In the genomic region with DNA sequence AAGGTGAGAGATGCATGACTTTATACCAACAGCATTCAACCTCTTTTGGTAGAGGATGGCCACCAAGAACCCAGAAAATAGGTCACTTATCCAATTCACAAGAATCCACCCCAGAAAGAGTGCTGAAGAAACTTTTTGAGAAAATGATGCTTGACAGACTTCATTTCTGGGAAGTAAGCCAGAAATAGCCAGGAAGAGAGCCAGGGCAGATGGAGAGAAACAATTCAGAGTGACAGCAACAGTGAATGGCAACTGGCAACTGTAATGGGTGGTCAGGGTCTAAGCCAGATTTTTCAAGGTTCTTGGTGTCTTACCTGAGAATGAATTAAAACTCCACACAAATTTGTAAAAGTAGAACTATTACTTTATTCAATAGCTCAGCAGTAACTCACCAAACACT, we compare ENCODE assay signal across 22 mouse cellular contexts.
DNase-seq lines count a peak whose midpoint lies in the region; ATAC-seq and TF ChIP-seq lines count a peak whose summit lies in the region.
"Had no signal": no experiment of that assay in that cellular context is flagged by ENCODE, and none has a peak within 500 bp of the region (broad histone marks: within the 10 kb centered on the region; RNA-seq: fewer than 3 reads in every experiment).

No protein-coding gene starts in this region.

- no peak; the same call in 1 of the 2 replicates for ATAC-seq in hindbrain, postnatal 0 days
- no peak for ATAC-seq in hindbrain, embryonic 12.5 days (ENCODE audit: low FRiP score)
- ATAC-seq: CD4-positive, CD25-positive, alpha-beta regulatory T cell, adult 4 months; intestine, embryonic 16.5 days; liver, embryonic 12.5 days; midbrain, embryonic 15.5 days had no signal

- H3K27me3 ChIP-seq in hindbrain, postnatal 0 days (ENCODE audit: insufficient read depth, low read length) = no peaks in the 10 kb centered on the region
- no peaks in the 10 kb centered on the region for H3K27me3 ChIP-seq in hindbrain, embryonic 12.5 days
- H3K27me3 ChIP-seq: kidney, embryonic 15.5 days; limb, embryonic 12.5 days; liver, embryonic 12.5 days; midbrain, embryonic 15.5 days had no signal

- DNase-seq in cerebellum, adult 11 months = peak; percentile 3
- DNase-seq in cerebellum, adult 9-11 months = no peak
- peak; percentile 58 for DNase-seq in hindbrain, postnatal 0 days (ENCODE audit: low spot score)
- peak; percentile 39 for DNase-seq in 3T3-L1 (ENCODE audit: low read depth, low spot score)
- DNase-seq in cerebellum, adult 9-10 months = peak; percentile 19
- DNase-seq in retina, postnatal 1 day = no peak
- DNase-seq in kidney, adult 9 months = no peak
- DNase-seq: adrenal gland, postnatal 36 days; kidney, postnatal 4 days; lung, adult 2 months; lung, postnatal 36 days; right cerebral cortex, adult 18-20 months; thymus, adult 18-20 months had no signal

- H3K27ac ChIP-seq in hindbrain, postnatal 0 days = no peak overlapping the region
- H3K27ac ChIP-seq in hindbrain, embryonic 12.5 days = no peak overlapping the region
- H3K27ac ChIP-seq: heart, embryonic 10.5 days; hindbrain, embryonic 14.5 days; kidney, embryonic 15.5 days; limb, embryonic 12.5 days; liver, embryonic 12.5 days; midbrain, embryonic 15.5 days had no signal

- no peak overlapping the region for H3K4me2 ChIP-seq in hindbrain, postnatal 0 days (ENCODE audit: low read depth, low read length)
- no peak overlapping the region for H3K4me2 ChIP-seq in hindbrain, embryonic 12.5 days (replicated peaks)
- H3K4me2 ChIP-seq: hindbrain, embryonic 14.5 days; kidney, embryonic 15.5 days; limb, embryonic 12.5 days; liver, embryonic 12.5 days; midbrain, embryonic 15.5 days had no signal

- TF ChIP-seq CTCF in hindbrain, postnatal 0 days (IDR thresholded peaks at IDR 0.05; ENCODE audit: low read depth) = no peak

- no peak overlapping the region for H3K9ac ChIP-seq in hindbrain, postnatal 0 days (replicated peaks; ENCODE audit: low read length)
- H3K9ac ChIP-seq in hindbrain, embryonic 12.5 days = no peak overlapping the region
- H3K9ac ChIP-seq: hindbrain, embryonic 14.5 days; kidney, embryonic 15.5 days; limb, embryonic 12.5 days; liver, embryonic 12.5 days; midbrain, embryonic 15.5 days had no signal

- no peak overlapping the region for H3K4me3 ChIP-seq in hindbrain, postnatal 0 days (ENCODE audit: low read length)
- no peak overlapping the region for H3K4me3 ChIP-seq in hindbrain, embryonic 12.5 days
- H3K4me3 ChIP-seq: heart, embryonic 10.5 days; kidney, embryonic 15.5 days; limb, embryonic 12.5 days; liver, embryonic 12.5 days; midbrain, embryonic 15.5 days had no signal

- no peaks in the 10 kb centered on the region for H3K36me3 ChIP-seq in hindbrain, postnatal 0 days (ENCODE audit: insufficient read depth, low read length)
- no peaks in the 10 kb centered on the region for H3K36me3 ChIP-seq in hindbrain, embryonic 12.5 days
- H3K36me3 ChIP-seq: heart, embryonic 10.5 days; kidney, embryonic 15.5 days; limb, embryonic 12.5 days; liver, embryonic 12.5 days; midbrain, embryonic 15.5 days had no signal

- no peaks in the 10 kb centered on the region for H3K9me3 ChIP-seq in hindbrain, postnatal 0 days (ENCODE audit: low read length)
- H3K9me3 ChIP-seq in hindbrain, embryonic 12.5 days (replicated peaks) = no peaks in the 10 kb centered on the region
- H3K9me3 ChIP-seq: heart, embryonic 10.5 days; kidney, embryonic 15.5 days; limb, embryonic 12.5 days; liver, embryonic 12.5 days; midbrain, embryonic 15.5 days had no signal

- no peaks in the 10 kb centered on the region for H3K4me1 ChIP-seq in hindbrain, postnatal 0 days (ENCODE audit: insufficient read depth, low read length)
- H3K4me1 ChIP-seq in hindbrain, embryonic 12.5 days = no peaks in the 10 kb centered on the region
- H3K4me1 ChIP-seq: heart, embryonic 10.5 days; kidney, embryonic 15.5 days; limb, embryonic 12.5 days; liver, embryonic 12.5 days; midbrain, embryonic 15.5 days had no signal

Comparison
In these comparisons a context has a peak if more than half of its experiments do, and no peak if none do; other contexts are left out.
1. DNase-seq: peak in cerebellum, adult 11 months (single experiment), hindbrain, postnatal 0 days (single experiment), 3T3-L1 (single experiment) and cerebellum, adult 9-10 months (single experiment); none in cerebellum, adult 9-11 months (single experiment), retina, postnatal 1 day (single experiment) and kidney, adult 9 months (single experiment).